Mouse (Mus musculus) heart, postnatal 0 days (tissue): Measurements from ENCODE around the gene Wnt1.

Experiments
- CTCF ChIP-seq: IDR thresholded peaks from 2 replicates; pipeline ENCODE4 v1.5.1; 2016; ENCODE audit warnings: antibody characterized with exemption, control low read depth, low read depth
- EP300 ChIP-seq: IDR thresholded peaks from 2 replicates; pipeline ENCODE4 v1.6.1; 2016; ENCODE audit warnings: antibody characterized with exemption, low read depth

DNA sequence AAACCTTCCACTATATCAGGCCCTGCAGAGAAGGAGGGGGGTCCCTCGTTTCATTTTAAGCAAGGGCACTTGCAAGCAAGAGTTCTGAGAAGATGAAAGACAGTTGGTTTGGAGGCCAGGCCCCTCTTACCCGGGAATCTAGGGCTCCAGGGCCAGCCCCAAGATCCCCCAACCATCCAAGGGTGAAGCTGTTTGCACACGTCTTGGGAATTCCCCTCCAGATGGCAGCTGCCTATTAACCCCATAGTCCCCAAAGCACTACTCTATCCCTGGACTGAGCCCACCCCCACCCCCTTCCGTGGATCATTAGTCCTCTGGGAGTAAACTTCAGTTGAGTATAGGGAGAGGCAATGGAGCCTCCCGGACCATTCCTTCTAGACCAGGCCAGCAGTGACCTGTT is 14.1 kb upstream of the Wnt1 start:
- TF ChIP-seq CTCF, result no peak
- no peak for TF ChIP-seq EP300
